Mouse (Mus musculus): ENCODE measurements around the gene Greb1.

- TF ChIP-seq GATA1 (IDR thresholded peaks at IDR 0.05; ENCODE audit: low read length): no peak
- TF ChIP-seq TAL1 (IDR thresholded peaks at IDR 0.05; ENCODE audit: low read length): no peak
These were observed 20.4 kb downstream of the Greb1 start for GRCm38 (mm10) chr12:16780320-16780719.
